Mouse (Mus musculus) E14TG2a.4 (cell line): ENCODE measurements at regions not wholly inside any gene's neighbourhood (a gene's known extent, or its start where the extent isn't known, plus 50 kb on each side); places are given as distances from the start of the nearest gene placed in this dataset.

Experiments
- H3K27me3 ChIP-seq: 2 replicates; pipeline ENCODE4 v1.6.1; 2014; ENCODE audit warnings: low read length, control low read depth; ENCODE audit not compliant: insufficient read depth
- H3K36me3 ChIP-seq: 2 replicates; pipeline ENCODE4 v1.6.1; 2014; ENCODE audit warnings: low read length, control low read depth; ENCODE audit not compliant: insufficient read depth
- H3K4me1 ChIP-seq: replicated peaks from 2 replicates; pipeline ENCODE4 v1.6.1; 2014; ENCODE audit warnings: low read depth, low read length, control low read depth
- H3K4me3 ChIP-seq: replicated peaks from 2 replicates; pipeline ENCODE4 v1.5.1; 2014; ENCODE audit warnings: mild to moderate bottlenecking, low read length
- H3K9me3 ChIP-seq: 2 replicates; pipeline ENCODE4 v1.6.1; 2014; ENCODE audit warnings: low read length, control low read depth
- CTCF ChIP-seq: conservative IDR thresholded peaks from 2 replicates; pipeline ENCODE4 v1.5.1; 2014; ENCODE audit warnings: low read length
- NANOG ChIP-seq: IDR thresholded peaks from 2 replicates; pipeline ENCODE4 v1.6.1; 2014; ENCODE audit warnings: borderline replicate concordance, low read length, mixed read lengths
- POU5F1 ChIP-seq: IDR thresholded peaks from 2 replicates; pipeline ENCODE4 v1.6.1; 2014; ENCODE audit warnings: low read length, borderline replicate concordance

DNA sequence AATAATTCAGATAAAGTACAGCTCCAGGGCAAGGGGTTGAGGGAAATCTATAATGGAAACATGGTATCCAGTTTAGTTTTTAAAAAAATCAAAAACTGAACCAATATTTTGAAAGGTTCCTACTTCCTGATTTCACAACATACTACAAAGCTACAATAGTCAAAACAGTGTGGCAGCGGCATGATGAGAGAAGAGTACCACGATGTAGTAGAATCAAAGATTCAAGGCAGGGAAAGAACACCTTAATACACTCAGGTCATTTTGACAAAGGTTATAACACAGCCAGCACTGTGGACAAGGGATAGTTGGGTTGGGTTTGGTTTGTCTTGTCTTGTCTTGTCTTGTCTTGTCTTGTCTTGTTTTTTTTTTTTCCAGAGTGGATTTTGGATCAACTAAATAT, 274.4 kb downstream of the Nr2f2 start:
- no peaks in the 10 kb centered on the region for H3K9me3 ChIP-seq
- H3K27me3 ChIP-seq: no peaks in the 10 kb centered on the region
- no peak for TF ChIP-seq NANOG

DNA sequence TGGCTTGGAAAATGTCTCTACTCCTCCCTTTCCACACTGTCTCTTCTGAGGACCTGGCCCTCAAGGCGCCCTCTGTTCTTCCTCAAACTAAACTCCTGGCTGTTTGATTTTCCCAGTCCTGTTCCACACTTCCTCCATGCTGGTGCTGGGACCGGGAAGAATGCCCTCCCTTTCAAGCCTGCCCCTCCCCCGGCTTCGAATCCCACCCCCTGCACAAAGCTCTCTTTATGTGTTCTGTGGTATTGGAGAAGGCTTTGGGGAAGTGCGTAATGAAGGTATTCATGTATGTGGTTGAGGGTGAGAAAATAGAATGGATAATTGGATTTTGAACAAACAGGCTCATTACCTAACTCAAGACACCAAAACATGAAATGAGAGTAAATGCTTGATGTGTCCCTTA, 277.4 kb downstream of the Nr2f2 start:
- no peaks in the 10 kb centered on the region for H3K4me1 ChIP-seq
- H3K36me3 ChIP-seq: no peaks in the 10 kb centered on the region
- no peaks in the 10 kb centered on the region for H3K27me3 ChIP-seq
- H3K4me3 ChIP-seq: no peak overlapping the region
- TF ChIP-seq CTCF: no peak
- no peak for TF ChIP-seq POU5F1
- no peak for TF ChIP-seq NANOG
- H3K9me3 ChIP-seq: no peaks in the 10 kb centered on the region

More for the DNA sequence above, 274.4 kb downstream of the Nr2f2 start:
- no peak overlapping the region for H3K4me3 ChIP-seq
- H3K36me3 ChIP-seq: no peaks in the 10 kb centered on the region
- H3K4me1 ChIP-seq: no peaks in the 10 kb centered on the region

DNA sequence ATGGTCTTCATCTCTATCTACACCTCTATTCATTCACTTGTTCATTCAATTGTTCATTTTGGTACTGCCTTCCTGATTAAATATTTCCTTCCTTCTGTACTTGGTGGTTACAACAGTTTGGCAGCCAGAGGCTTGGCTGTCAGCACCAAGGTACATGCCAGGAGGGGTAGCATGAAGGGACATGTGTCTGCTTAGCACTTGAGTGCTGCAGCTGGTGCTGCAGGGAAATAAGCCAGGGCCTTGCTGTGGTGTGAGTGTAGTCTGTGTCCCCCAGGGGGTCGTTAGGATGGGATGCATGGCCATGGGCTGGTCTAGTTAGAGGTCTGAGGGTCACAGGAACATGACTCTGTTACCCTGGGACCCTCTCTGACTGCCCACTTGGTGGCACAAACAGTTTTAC, 296.9 kb downstream of the Nr2f2 start:
- Histone ChIP-seq H3K36me3 (no peaks in the 10 kb centered on the region), H3K27me3 (no peaks in the 10 kb centered on the region), H3K4me3 (no peak overlapping the region), H3K4me1 (no peaks in the 10 kb centered on the region), H3K9me3 (no peaks in the 10 kb centered on the region)
- TF ChIP-seq CTCF: no peak
- no peak for TF ChIP-seq POU5F1
- TF ChIP-seq NANOG: no peak

DNA sequence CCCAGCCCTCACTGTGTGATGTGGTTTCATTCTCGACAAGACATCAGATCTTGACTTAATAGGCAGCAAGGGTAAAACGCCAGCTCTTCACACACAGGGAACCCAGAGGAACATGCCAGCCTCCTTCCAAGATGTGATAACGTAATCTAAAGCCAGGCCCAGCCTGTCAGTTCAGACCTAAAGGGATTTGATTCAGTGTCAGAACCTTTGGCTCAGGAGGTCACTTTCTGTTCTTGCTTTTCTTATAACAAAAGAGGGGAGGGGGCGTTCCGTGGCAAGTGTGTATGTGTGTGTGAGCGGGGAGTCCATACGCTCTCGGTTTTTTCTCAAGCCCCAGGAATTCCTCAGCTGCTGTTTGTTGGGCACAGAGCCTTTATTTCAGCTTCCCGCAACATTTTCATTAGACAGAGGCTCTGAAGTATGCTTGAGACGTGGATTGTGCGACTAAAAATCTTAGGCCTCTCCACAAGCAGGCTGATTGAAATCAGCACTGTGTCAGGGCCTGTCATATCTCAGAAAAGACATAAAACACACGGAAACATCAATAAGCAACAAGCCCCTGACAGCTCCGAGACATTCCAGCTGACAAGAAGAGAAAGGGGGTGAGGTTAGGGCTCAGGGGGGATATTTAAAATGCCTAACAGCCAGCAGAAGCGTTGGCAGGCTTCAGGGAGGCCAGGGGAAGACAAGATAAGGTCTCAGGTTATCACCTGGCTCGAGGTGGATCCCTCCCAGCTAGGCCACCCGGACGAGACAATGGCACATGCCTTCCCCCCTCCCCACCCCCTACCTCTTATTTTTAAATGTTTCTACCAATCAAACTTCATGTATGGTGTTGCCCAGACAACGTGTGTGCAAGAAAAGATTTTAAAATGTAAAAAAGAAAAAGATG, 298.5 kb downstream of the Nr2f2 start:
- no peak for TF ChIP-seq POU5F1
- no peak for TF ChIP-seq CTCF
- TF ChIP-seq NANOG: no peak
- H3K9me3 ChIP-seq: no peaks in the 10 kb centered on the region

DNA sequence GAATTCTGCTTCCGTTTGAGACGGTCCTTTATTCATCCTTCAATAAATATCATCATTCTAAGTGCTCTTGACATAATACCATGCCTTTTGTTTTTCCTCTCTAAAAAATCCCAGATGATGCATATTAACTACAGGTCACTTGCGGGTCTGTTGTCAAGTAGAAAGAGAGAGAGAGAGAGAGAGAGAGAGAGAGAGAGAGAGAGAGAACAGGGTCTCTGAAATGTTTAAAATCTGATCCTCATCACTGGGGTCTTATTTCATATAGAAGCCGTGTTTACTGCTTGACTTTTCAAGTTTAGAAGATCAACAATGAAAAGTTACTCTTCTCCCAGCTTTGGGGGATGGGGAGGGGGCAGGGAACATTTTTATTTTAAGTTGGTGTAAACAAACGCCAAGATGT, 299.5 kb downstream of the Nr2f2 start:
- H3K9me3 ChIP-seq: no peaks in the 10 kb centered on the region
- no peak overlapping the region for H3K4me3 ChIP-seq
- no peaks in the 10 kb centered on the region for H3K27me3 ChIP-seq
- H3K4me1 ChIP-seq: no peaks in the 10 kb centered on the region
- H3K36me3 ChIP-seq: no peaks in the 10 kb centered on the region
- TF ChIP-seq NANOG: no peak

More for the DNA sequence above, 298.5 kb downstream of the Nr2f2 start:
- no peaks in the 10 kb centered on the region for H3K4me1 ChIP-seq
- no peaks in the 10 kb centered on the region for H3K36me3 ChIP-seq
- H3K4me3 ChIP-seq: no peak overlapping the region
- H3K27me3 ChIP-seq: no peaks in the 10 kb centered on the region

DNA sequence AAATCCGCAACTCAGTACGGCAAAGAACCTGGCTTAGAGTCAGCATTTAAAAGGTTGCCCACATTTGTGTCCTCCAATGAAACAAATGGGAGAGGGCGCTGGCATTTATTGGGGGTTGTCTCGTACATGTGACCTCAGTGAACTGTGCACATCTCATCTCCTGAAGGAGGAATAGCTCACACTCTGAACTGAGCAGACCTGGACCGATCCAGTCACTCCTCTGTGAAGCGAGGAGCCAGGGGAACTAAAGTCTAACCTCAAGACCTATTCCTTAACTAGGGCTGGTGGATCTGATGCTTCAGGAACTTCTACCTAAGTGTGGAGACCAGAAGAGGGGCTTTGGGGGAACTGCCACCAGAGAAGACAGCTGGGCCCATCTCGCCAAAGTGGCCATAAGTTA, 300.1 kb downstream of the Nr2f2 start:
- no peak overlapping the region for H3K4me3 ChIP-seq
- no peaks in the 10 kb centered on the region for H3K9me3 ChIP-seq
- H3K27me3 ChIP-seq: no peaks in the 10 kb centered on the region
- no peaks in the 10 kb centered on the region for H3K4me1 ChIP-seq
- TF ChIP-seq CTCF (no peak), POU5F1 (no peak), NANOG (no peak)
- H3K36me3 ChIP-seq: no peaks in the 10 kb centered on the region

DNA sequence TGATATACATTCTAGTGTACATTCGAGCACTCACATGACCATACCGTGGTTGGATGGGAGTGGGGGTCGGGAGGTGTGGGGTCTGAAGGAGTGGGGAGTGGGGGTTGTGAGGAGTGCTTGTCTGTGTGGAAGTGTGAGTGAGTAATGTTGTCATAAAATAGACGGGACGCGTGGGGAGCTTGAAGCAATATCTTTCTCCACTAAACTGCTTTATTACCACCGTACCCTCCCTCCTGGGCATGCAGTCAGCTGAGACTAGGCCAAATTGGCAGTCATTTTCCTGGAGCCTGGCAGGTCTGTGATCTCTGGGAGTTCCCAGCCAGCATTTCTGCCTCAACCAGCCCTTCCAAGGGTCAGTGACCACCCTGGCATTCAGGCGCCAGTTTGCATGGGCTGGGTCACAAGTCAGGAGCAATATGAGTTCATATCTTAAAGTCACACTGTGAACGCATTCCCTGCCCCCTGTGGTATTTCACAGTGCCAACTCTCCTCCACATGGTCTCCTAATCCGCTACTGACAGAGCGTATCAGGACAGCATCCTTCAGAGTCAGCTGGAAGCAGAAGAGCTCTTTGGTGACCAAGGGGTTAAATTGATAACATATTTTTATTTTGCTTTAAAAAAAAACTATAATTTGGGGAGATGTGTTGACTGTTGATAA, 300.9 kb downstream of the Nr2f2 start:
- H3K4me3 ChIP-seq: no peak overlapping the region
- TF ChIP-seq POU5F1 (no peak), NANOG (no peak), CTCF (no peak)
- H3K4me1 ChIP-seq: no peaks in the 10 kb centered on the region
- H3K36me3 ChIP-seq: no peaks in the 10 kb centered on the region
- no peaks in the 10 kb centered on the region for H3K27me3 ChIP-seq
- H3K9me3 ChIP-seq: no peaks in the 10 kb centered on the region

DNA sequence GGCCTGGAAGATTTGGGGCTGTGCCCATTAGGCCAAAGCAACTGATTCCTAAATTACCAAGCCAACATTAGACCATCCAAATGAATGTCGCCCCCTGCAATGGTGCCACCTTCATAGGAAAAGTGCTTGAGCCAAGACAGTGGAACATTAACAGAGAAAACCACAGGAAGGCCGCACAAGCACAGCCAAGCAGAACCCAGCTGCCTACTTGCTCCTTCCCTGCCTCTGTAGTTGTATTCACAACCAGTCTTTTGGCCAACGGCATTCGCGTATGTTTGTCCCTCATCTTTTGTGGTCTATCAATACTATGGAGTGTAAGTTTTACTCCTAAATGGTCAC, 319.2 kb downstream of the Nr2f2 start:
- Histone ChIP-seq H3K36me3 (no peaks in the 10 kb centered on the region), H3K4me1 (no peaks in the 10 kb centered on the region), H3K27me3 (no peaks in the 10 kb centered on the region), H3K4me3 (no peak overlapping the region), H3K9me3 (peaks cover 39% of the 10 kb centered on the region)
- no peak for TF ChIP-seq CTCF
- TF ChIP-seq NANOG: no peak
- TF ChIP-seq POU5F1: no peak
